Mouse (Mus musculus): ENCODE measurements at regions not wholly inside any gene's neighbourhood (a gene's known extent, or its start where the extent isn't known, plus 50 kb on each side); places are given as distances from the start of the nearest gene placed in this dataset.

DNA sequence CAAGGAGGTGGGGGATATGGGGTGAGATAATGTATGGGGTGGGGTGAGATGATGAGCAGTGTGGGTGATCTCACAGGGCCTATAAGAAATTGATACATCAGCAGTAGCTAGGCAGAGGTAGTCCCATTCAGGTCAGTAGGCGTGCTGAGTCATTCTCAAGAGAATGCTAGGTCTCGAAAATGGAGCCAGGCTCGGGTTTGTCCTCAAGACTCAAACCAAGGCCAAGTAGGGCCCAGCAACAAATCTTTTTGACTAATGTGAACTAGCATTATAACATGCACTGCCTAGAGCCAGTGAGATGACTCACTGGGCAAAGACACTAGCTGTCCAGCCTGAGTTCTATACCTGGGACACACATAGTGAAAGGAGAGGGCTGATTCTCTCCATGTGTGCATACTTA, 710.8 kb upstream of the Pkdcc start:
- TF ChIP-seq CTCF (IDR thresholded peaks at IDR 0.05; ENCODE audit: low read depth) (no peak), EP300 (IDR thresholded peaks at IDR 0.05; ENCODE audit: low read depth) (no peak)

Data from liver, postnatal 0 days (tissue).